Mouse (Mus musculus) hindlimb bud, embryonic 11.5 days (tissue): ENCODE data around the gene Milr1.
"Not testable (repeated sequence)": the region's sequence is repeated elsewhere in the genome, so short reads cannot be mapped to it uniquely, and the experiment has no call there.

Experiments
- DNase-seq: peaks from one replicate; pipeline ENCODE4 v3.0.0-alpha.2; 2012; ENCODE audit warnings: low read depth, low spot score; ENCODE audit errors: extremely low spot score

Milr1 gene

GRCm38 (mm10) chr11:106770195-106770974 is 19.4 kb downstream of the Milr1 start:
- DNase-seq, result no peak

- no peak for DNase-seq
Observed at GRCm38 (mm10) chr11:106773061-106773460, 22.0 kb downstream of the Milr1 start.

- no peak for DNase-seq
Observed at GRCm38 (mm10) chr11:106776960-106777359, 25.9 kb downstream of the Milr1 start.

- DNase-seq, result no peak
Observed at GRCm38 (mm10) chr11:106777395-106777794, 26.4 kb downstream of the Milr1 start.

- no peak for DNase-seq
Observed at GRCm38 (mm10) chr11:106778132-106778531, 27.1 kb downstream of the Milr1 start.

- no peak for DNase-seq
Observed at GRCm38 (mm10) chr11:106778589-106779387, 27.8 kb downstream of the Milr1 start.

GRCm38 (mm10) chr11:106779388-106780088 is 28.5 kb downstream of the Milr1 start, which contains the start of gene Polg2:
Gene Polg2, minus strand, starts transcription at chr11:106779537.
- DNase-seq, result peak; percentile 86

GRCm38 (mm10) chr11:106780089-106780425 is 29.0 kb downstream of the Milr1 start:
- no peak for DNase-seq

- DNase-seq, result no peak
Observed at GRCm38 (mm10) chr11:106780590-106781220, 29.7 kb downstream of the Milr1 start.

- not testable (repeated sequence) for DNase-seq
Observed at GRCm38 (mm10) chr11:106782271-106782670, 31.2 kb downstream of the Milr1 start.

GRCm38 (mm10) chr11:106782841-106783764 is 32.1 kb downstream of the Milr1 start:
- no peak for DNase-seq

- DNase-seq, result no peak
Observed at GRCm38 (mm10) chr11:106784476-106784875, 33.5 kb downstream of the Milr1 start.

GRCm38 (mm10) chr11:106785043-106785442 is 34.0 kb downstream of the Milr1 start:
- no peak for DNase-seq

- no peak for DNase-seq
Observed at GRCm38 (mm10) chr11:106787131-106788025, 36.4 kb downstream of the Milr1 start.

- no peak for DNase-seq
Observed at GRCm38 (mm10) chr11:106788026-106788774, 37.2 kb downstream of the Milr1 start.

GRCm38 (mm10) chr11:106788775-106789459 is 37.9 kb downstream of the Milr1 start, which contains the start of the genes Ddx5 and Cep95:
Gene Ddx5, minus strand, starts transcription at chr11:106789185.
Gene Cep95, plus strand, starts transcription at chr11:106789252.
- peak; percentile 88 for DNase-seq

- no peak for DNase-seq
Observed at GRCm38 (mm10) chr11:106789649-106790048, 38.6 kb downstream of the Milr1 start.
